Mouse (Mus musculus) intestine, postnatal 0 days (tissue): ENCODE results near the gene Aplp2. TPM values are rescaled to one million over a fixed set of nuclear protein-coding genes. Genes with fewer than 3 reads are reported as not detected.

Experiments
- ATAC-seq: fragments of 200-750 bp; cut with Nextera tagmentation; 2 replicates; pipeline ENCODE4 v1.8.0; 2017; ENCODE audit warnings: mild to moderate bottlenecking, moderate TSS enrichment, moderate library complexity
- H3K27ac ChIP-seq: fragments of 300-500 bp; sonication (generic); 2 replicates; pipeline ENCODE4 v1.5.1; 2014; ENCODE audit warnings: mild to moderate bottlenecking, low read depth, low read length, moderate library complexity
- H3K27me3 ChIP-seq: fragments of 300-500 bp; sonication (generic); replicated peaks from 2 replicates; pipeline ENCODE4 v1.6.1; 2014; ENCODE audit warnings: low read length, mixed read lengths; ENCODE audit not compliant: control insufficient read depth, insufficient read depth
- H3K36me3 ChIP-seq: fragments of 300-500 bp; sonication (generic); 2 replicates; pipeline ENCODE4 v1.6.1; 2014; ENCODE audit warnings: mild to moderate bottlenecking, moderate library complexity; ENCODE audit not compliant: control insufficient read depth, insufficient read depth
- H3K4me1 ChIP-seq: fragments of 300-500 bp; sonication (generic); replicated peaks from 2 replicates; pipeline ENCODE4 v1.6.1; 2014; ENCODE audit warnings: antibody characterized with exemption, low read length, mixed read lengths; ENCODE audit not compliant: control insufficient read depth, insufficient read depth
- H3K4me2 ChIP-seq: fragments of 300-500 bp; sonication (generic); replicated peaks from 2 replicates; pipeline ENCODE4 v1.6.1; 2014; ENCODE audit warnings: low read depth, mild to moderate bottlenecking, moderate library complexity
- H3K4me3 ChIP-seq: fragments of 300-500 bp; sonication (generic); 2 replicates; pipeline ENCODE4 v1.5.1; 2014; ENCODE audit warnings: low read depth, low read length
- H3K9ac ChIP-seq: fragments of 300-500 bp; sonication (generic); 2 replicates; pipeline ENCODE4 v1.6.1; 2014; ENCODE audit warnings: mild to moderate bottlenecking, low read depth, low read length
- H3K9me3 ChIP-seq: fragments of 300-500 bp; sonication (generic); 2 replicates; pipeline ENCODE4 v1.6.1; 2016; ENCODE audit warnings: mixed run types; ENCODE audit not compliant: control insufficient read depth
- CTCF ChIP-seq: sonication (generic); IDR thresholded peaks from 2 replicates; pipeline ENCODE4 v1.5.1; 2016; ENCODE audit warnings: low read depth, mild to moderate bottlenecking, control low read depth, antibody characterized with exemption, moderate library complexity
- WGBS: fragments of 180-500 bp; shearing (Covaris S2); extraction: QIAGEN DNeasy Blood & Tissue Kit; methylation state at CpG from one replicate; pipeline ENCODE4 v1.1.7; 2014; 5-methylcytosine and 5-hydroxymethylcytosine counted together
- polyA plus RNA-seq: library from polyadenylated mRNA; unstranded; fragments of >200 nt; fragmentation: Nextera tagmentation; extraction: Ambion mirVana; gene quantifications from 2 replicates; pipeline ENCODE4 v1.2.1, GENCODE M21; 2015

Aplp2 gene
- polyA plus RNA-seq, 1 experiment from 2014 or later, result 143 TPM

- H3K4me2 ChIP-seq, result no peak overlapping the region
- no peak for TF ChIP-seq CTCF
- 49% methylated on average over 18 of the region's 18 CpGs for WGBS
Measured at GRCm38 (mm10) chr9:31243306-31243938, 31.8 kb upstream of the Aplp2 start.

GRCm38 (mm10) chr9:31241208-31241699 is 29.6 kb upstream of the Aplp2 start:
- no peak for TF ChIP-seq CTCF
- ATAC-seq, result no peak

More at GRCm38 (mm10) chr9:31243306-31243938, 31.8 kb upstream of the Aplp2 start:
- Histone ChIP-seq H3K27me3 (no peaks in the 10 kb centered on the region), H3K36me3 (no peaks in the 10 kb centered on the region), H3K27ac (no peak overlapping the region), H3K4me1 (no peaks in the 10 kb centered on the region), H3K9ac (no peak overlapping the region), H3K9me3 (no peaks in the 10 kb centered on the region), H3K4me3 (no peak overlapping the region)
- no peak for ATAC-seq

GRCm38 (mm10) chr9:31240522-31241207 is 29.1 kb upstream of the Aplp2 start:
- Histone ChIP-seq H3K27ac (no peak overlapping the region), H3K9ac (no peak overlapping the region), H3K4me2 (no peak overlapping the region), H3K4me3 (no peak overlapping the region), H3K4me1 (no peaks in the 10 kb centered on the region), H3K27me3 (no peaks in the 10 kb centered on the region), H3K36me3 (no peaks in the 10 kb centered on the region), H3K9me3 (no peaks in the 10 kb centered on the region)
- no peak for TF ChIP-seq CTCF
- no peak for ATAC-seq
- WGBS, result 75% methylated on average over 8 of the region's 8 CpGs

More at GRCm38 (mm10) chr9:31241208-31241699, 29.6 kb upstream of the Aplp2 start:
- Histone ChIP-seq H3K4me3 (no peak overlapping the region), H3K9ac (no peak overlapping the region), H3K4me2 (no peak overlapping the region), H3K36me3 (no peaks in the 10 kb centered on the region), H3K4me1 (no peaks in the 10 kb centered on the region), H3K27me3 (no peaks in the 10 kb centered on the region), H3K9me3 (no peaks in the 10 kb centered on the region), H3K27ac (no peak overlapping the region)
- WGBS, result 75% methylated on average over 7 of the region's 7 CpGs

- Histone ChIP-seq H3K27me3 (no peaks in the 10 kb centered on the region), H3K4me3 (no peak overlapping the region), H3K4me1 (no peaks in the 10 kb centered on the region), H3K9ac (no peak overlapping the region), H3K27ac (no peak overlapping the region), H3K36me3 (no peaks in the 10 kb centered on the region), H3K4me2 (no peak overlapping the region), H3K9me3 (no peaks in the 10 kb centered on the region)
- ATAC-seq, result no peak
- 89% methylated on average over 2 of the region's 2 CpGs for WGBS
- TF ChIP-seq CTCF, result no peak
Measured at GRCm38 (mm10) chr9:31239551-31239950, 27.9 kb upstream of the Aplp2 start.

GRCm38 (mm10) chr9:31238526-31238925 is 26.9 kb upstream of the Aplp2 start:
- Histone ChIP-seq H3K9me3 (no peaks in the 10 kb centered on the region), H3K4me2 (no peak overlapping the region), H3K27ac (no peak overlapping the region), H3K4me1 (no peaks in the 10 kb centered on the region), H3K4me3 (no peak overlapping the region), H3K36me3 (no peaks in the 10 kb centered on the region), H3K27me3 (no peaks in the 10 kb centered on the region), H3K9ac (no peak overlapping the region)
- WGBS, result 50% methylated on average over 2 of the region's 2 CpGs
- no peak for ATAC-seq
- no peak for TF ChIP-seq CTCF

GRCm38 (mm10) chr9:31236079-31236478 is 24.5 kb upstream of the Aplp2 start:
- no peak for TF ChIP-seq CTCF
- H3K36me3 ChIP-seq, result no peaks in the 10 kb centered on the region
- H3K9ac ChIP-seq, result no peak overlapping the region
- 61% methylated on average over 5 of the region's 5 CpGs for WGBS
- no peak for ATAC-seq
- no peaks in the 10 kb centered on the region for H3K27me3 ChIP-seq
- no peak overlapping the region for H3K4me2 ChIP-seq
- H3K9me3 ChIP-seq, result no peaks in the 10 kb centered on the region
- H3K4me1 ChIP-seq, result no peaks in the 10 kb centered on the region
- H3K4me3 ChIP-seq, result no peak overlapping the region
- H3K27ac ChIP-seq, result no peak overlapping the region
